Mouse (Mus musculus): ENCODE results near the gene Nkapd1. TPM values are rescaled to one million over a fixed set of nuclear protein-coding genes. Genes with fewer than 3 reads are reported as not detected.

The Nkapd1 gene
- total and polyA plus RNA-seq, 3 experiments, result 10.4 to 20.2 TPM; not detected in 1

- TF ChIP-seq TBP (IDR thresholded peaks at IDR 0.05; ENCODE audit: low read depth, low read length) (peak; percentile 87), UBTF (IDR thresholded peaks at IDR 0.05; ENCODE audit: borderline replicate concordance, insufficient read depth, low read depth, low read length) (no peak), GABPA (IDR thresholded peaks at IDR 0.05; ENCODE audit: low read depth, low read length) (no peak), E2F4 (IDR thresholded peaks at IDR 0.05; ENCODE audit: borderline replicate concordance, low read depth, low read length) (no peak)
Observed at GRCm38 (mm10) chr9:50603189-50603997, 13.9 kb downstream of the Nkapd1 start, which contains the start of the genes Sdhd and Timm8b (continued).

- peak overlapping the region; percentile 77 for H3K27ac ChIP-seq (ENCODE audit: control insufficient read depth, low read depth, low read length)
- H3K36me3 ChIP-seq (ENCODE audit: control insufficient read depth in 1 of 2, insufficient read depth in 2 of 2, low read length in 2 of 2), result peaks cover 25 to 28% of the 10 kb centered on the region in 2 experiments
- TF ChIP-seq SIN3A (IDR thresholded peaks at IDR 0.05; ENCODE audit: low read length) (peak; percentile 46), GATA1 (IDR thresholded peaks at IDR 0.05; ENCODE audit: low read depth, low read length) (peak; percentile 22; the same call in 1 of the 2 replicates), USF1 (IDR thresholded peaks at IDR 0.05; ENCODE audit: low read depth, low read length) (no peak)
Observed at GRCm38 (mm10) chr9:50602055-50602845, 15.0 kb downstream of the Nkapd1 start.

GRCm38 (mm10) chr9:50601536-50601935 lies 15.7 kb downstream of the Nkapd1 start:
- peak overlapping the region; percentile 46 for H3K9ac ChIP-seq (ENCODE audit: control insufficient read depth, low read depth, low read length, poor library complexity, severe bottlenecking)
- H3K27me3 ChIP-seq (ENCODE audit: control insufficient read depth in 1 of 2, insufficient read depth in 2 of 2, low read length in 2 of 2), result no peaks in the 10 kb centered on the region
- peak overlapping the region; percentile 67 for H3K27ac ChIP-seq (ENCODE audit: control insufficient read depth, low read depth, low read length)

More at GRCm38 (mm10) chr9:50602055-50602845, 15.0 kb downstream of the Nkapd1 start:
- Histone ChIP-seq H3K4me1 (ENCODE audit: control insufficient read depth in 1 of 2, insufficient read depth in 2 of 2, low read length in 2 of 2) (peaks cover 1 to 23% of the 10 kb centered on the region in 2 experiments; a peak in 2 of 4 replicates), H3K4me3 (ENCODE audit: control insufficient read depth in 1 of 2, insufficient read depth in 1 of 2, low read depth in 2 of 2, low read length in 2 of 2) (peak overlapping the region; percentile 63 to 88), H3K9me3 (replicated peaks; ENCODE audit: insufficient read depth, low read length) (no peaks in the 10 kb centered on the region), H3K9ac (ENCODE audit: control insufficient read depth, low read depth, low read length, poor library complexity, severe bottlenecking) (peak overlapping the region; percentile 88), H3K27me3 (ENCODE audit: control insufficient read depth in 1 of 2, insufficient read depth in 2 of 2, low read length in 2 of 2) (no peaks in the 10 kb centered on the region), H3K79me2 (ENCODE audit: control insufficient read depth, insufficient read depth, low read length, poor library complexity) (peaks cover 48% of the 10 kb centered on the region)
- peak; percentile 31 for DNase-seq (ENCODE audit: low read depth, low spot score)

More at GRCm38 (mm10) chr9:50601536-50601935, 15.7 kb downstream of the Nkapd1 start:
- Histone ChIP-seq H3K9me3 (replicated peaks; ENCODE audit: insufficient read depth, low read length) (no peaks in the 10 kb centered on the region), H3K4me1 (ENCODE audit: control insufficient read depth in 1 of 2, insufficient read depth in 2 of 2, low read length in 2 of 2) (peaks cover 1 to 23% of the 10 kb centered on the region in 2 experiments; a peak in 2 of 4 replicates), H3K79me2 (ENCODE audit: control insufficient read depth, insufficient read depth, low read length, poor library complexity) (peaks cover 47% of the 10 kb centered on the region), H3K4me3 (ENCODE audit: control insufficient read depth in 1 of 2, insufficient read depth in 1 of 2, low read depth in 2 of 2, low read length in 2 of 2) (peak overlapping the region; percentile 37 to 63), H3K36me3 (ENCODE audit: control insufficient read depth in 1 of 2, insufficient read depth in 2 of 2, low read length in 2 of 2) (peaks cover 28 to 30% of the 10 kb centered on the region in 2 experiments)
- DNase-seq (ENCODE audit: low read depth, low spot score), result peak; percentile 76
- TF ChIP-seq SIN3A (IDR thresholded peaks at IDR 0.05; ENCODE audit: low read length) (peak; percentile 42; the same call in 1 of the 2 replicates), TBP (IDR thresholded peaks at IDR 0.05; ENCODE audit: low read depth, low read length) (peak; percentile 42; the same call in 1 of the 2 replicates), USF2 (IDR thresholded peaks at IDR 0.05; ENCODE audit: borderline replicate concordance in 1 of 2, insufficient read depth in 1 of 2, low read depth in 1 of 2, low read length in 2 of 2) (no peak), JUND (IDR thresholded peaks at IDR 0.05; ENCODE audit: low read depth, low read length) (no peak), ETS1 (IDR thresholded peaks at IDR 0.05; ENCODE audit: low read depth, low read length) (0 out of 2 replicates have a peak, but pooled peaks have one; percentile 13), MAX (IDR thresholded peaks at IDR 0.05; ENCODE audit: low read length) (no peak), GATA1 (IDR thresholded peaks at IDR 0.05; ENCODE audit: low read depth, low read length) (no peak), BHLHE40 (IDR thresholded peaks at IDR 0.05; ENCODE audit: borderline replicate concordance, low read depth, low read length) (no peak), RCOR1 (IDR thresholded peaks at IDR 0.05; ENCODE audit: low read depth, low read length) (no peak), EP300 (IDR thresholded peaks at IDR 0.05; ENCODE audit: low read depth in 1 of 2, low read length in 2 of 2) (peak; percentile 27 to 31), USF1 (IDR thresholded peaks at IDR 0.05; ENCODE audit: low read depth, low read length) (no peak), MYC (IDR thresholded peaks at IDR 0.05; ENCODE audit: low read depth, low read length) (no peak), TAL1 (IDR thresholded peaks at IDR 0.05; ENCODE audit: low read length) (peak; percentile 81), MYB (IDR thresholded peaks at IDR 0.05; ENCODE audit: low read depth, low read length) (no peak), SMC3 (IDR thresholded peaks at IDR 0.05; ENCODE audit: low read depth, low read length) (no peak)
